Mouse (Mus musculus): ENCODE data around the gene Zbtb7b. TPM values are rescaled to one million over a fixed set of nuclear protein-coding genes. Genes with fewer than 3 reads are reported as not detected.

Zbtb7b gene
- total and polyA plus RNA-seq, 2 experiments from 2014 or later, result 2.4 to 18.4 TPM

- no peak overlapping the region for H3K4me2 ChIP-seq (ENCODE audit: low read depth, low read length)
- no peak overlapping the region for H3K4me3 ChIP-seq (ENCODE audit: low read depth, low read length)
- no peak overlapping the region for H3K9ac ChIP-seq (replicated peaks; ENCODE audit: low read depth, low read length)
- TF ChIP-seq CTCF (IDR thresholded peaks at IDR 0.05; ENCODE audit: low read depth) (no peak), EP300 (IDR thresholded peaks at IDR 0.05; ENCODE audit: low read depth) (no peak)
- DNase-seq (ENCODE audit: low spot score) (no peak), ATAC-seq (ENCODE audit: insufficient read depth, low read depth) (no peak)
- peaks cover 11% of the 10 kb centered on the region for H3K36me3 ChIP-seq (replicated peaks; ENCODE audit: control insufficient read depth, insufficient read depth, low read length)
- H3K27me3 ChIP-seq (ENCODE audit: control insufficient read depth, insufficient read depth, low read length), result no peaks in the 10 kb centered on the region
- H3K27ac ChIP-seq (ENCODE audit: low read depth), result no peak overlapping the region
- 82% methylated on average over 5 of the region's 5 CpGs for WGBS
- 0 out of 2 replicates have a peak, but pooled peaks cover 8% of the 10 kb centered on the region for H3K4me1 ChIP-seq (ENCODE audit: control insufficient read depth, insufficient read depth)
- no peaks in the 10 kb centered on the region for H3K9me3 ChIP-seq (replicated peaks; ENCODE audit: control insufficient read depth, low read length)
Measured at GRCm38 (mm10) chr3:89383651-89384255, 10.8 kb downstream of the Zbtb7b start.

DNA sequence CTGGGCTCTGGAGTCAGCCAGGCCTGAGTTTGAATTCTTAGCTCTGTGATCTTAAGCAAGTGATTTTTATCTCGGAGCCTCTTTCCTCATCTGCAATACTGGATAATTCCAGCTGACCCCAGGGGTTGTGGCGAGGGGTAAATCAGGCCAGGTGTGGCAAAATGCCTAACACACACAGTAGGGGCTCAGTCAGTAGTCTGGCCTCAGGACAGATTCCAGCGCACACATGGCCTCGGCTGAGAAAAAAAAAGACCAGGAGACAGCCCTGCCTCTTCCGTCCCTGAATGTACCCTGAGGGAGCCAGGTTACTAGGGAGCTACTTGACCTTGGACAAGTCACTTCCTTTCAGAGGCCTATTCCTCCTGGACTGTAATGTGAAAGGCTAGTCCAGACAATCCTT is 11.6 kb downstream of the Zbtb7b start:
- ATAC-seq (ENCODE audit: insufficient read depth, low read depth), result no peak

GRCm38 (mm10) chr3:89382033-89382882 is 12.3 kb downstream of the Zbtb7b start:
- Histone ChIP-seq H3K27ac (ENCODE audit: low read depth) (no peak overlapping the region), H3K36me3 (replicated peaks; ENCODE audit: control insufficient read depth, insufficient read depth, low read length) (peaks cover 11% of the 10 kb centered on the region), H3K9me3 (replicated peaks; ENCODE audit: control insufficient read depth, low read length) (no peaks in the 10 kb centered on the region), H3K4me1 (ENCODE audit: control insufficient read depth, insufficient read depth) (peaks cover 6% of the 10 kb centered on the region; the same call in 1 of the 2 replicates), H3K4me2 (ENCODE audit: low read depth, low read length) (no peak overlapping the region), H3K4me3 (ENCODE audit: low read depth, low read length) (no peak overlapping the region), H3K27me3 (ENCODE audit: control insufficient read depth, insufficient read depth, low read length) (no peaks in the 10 kb centered on the region), H3K9ac (replicated peaks; ENCODE audit: low read depth, low read length) (no peak overlapping the region)
- no peak for DNase-seq (ENCODE audit: low spot score)
- ATAC-seq (ENCODE audit: insufficient read depth, low read depth), result no peak
- 84% methylated on average over 9 of the region's 9 CpGs for WGBS
- TF ChIP-seq EP300 (IDR thresholded peaks at IDR 0.05; ENCODE audit: low read depth) (no peak), CTCF (IDR thresholded peaks at IDR 0.05; ENCODE audit: low read depth) (no peak)

More for the DNA sequence above, 11.6 kb downstream of the Zbtb7b start:
- H3K4me2 ChIP-seq (ENCODE audit: low read depth, low read length), result no peak overlapping the region
- WGBS, result 64% methylated on average over 5 of the region's 5 CpGs
- TF ChIP-seq CTCF (IDR thresholded peaks at IDR 0.05; ENCODE audit: low read depth) (no peak), EP300 (IDR thresholded peaks at IDR 0.05; ENCODE audit: low read depth) (no peak)
- no peak overlapping the region for H3K4me3 ChIP-seq (ENCODE audit: low read depth, low read length)
- H3K9ac ChIP-seq (replicated peaks; ENCODE audit: low read depth, low read length), result no peak overlapping the region
- peaks cover 8% of the 10 kb centered on the region; the same call in 1 of the 2 replicates for H3K4me1 ChIP-seq (ENCODE audit: control insufficient read depth, insufficient read depth)
- H3K9me3 ChIP-seq (replicated peaks; ENCODE audit: control insufficient read depth, low read length), result no peaks in the 10 kb centered on the region
- H3K27me3 ChIP-seq (ENCODE audit: control insufficient read depth, insufficient read depth, low read length), result no peaks in the 10 kb centered on the region
- no peak overlapping the region for H3K27ac ChIP-seq (ENCODE audit: low read depth)
- DNase-seq (ENCODE audit: low spot score), result no peak
- H3K36me3 ChIP-seq (replicated peaks; ENCODE audit: control insufficient read depth, insufficient read depth, low read length), result peaks cover 11% of the 10 kb centered on the region

- Histone ChIP-seq H3K4me2 (ENCODE audit: low read depth, low read length) (no peak overlapping the region), H3K9me3 (replicated peaks; ENCODE audit: control insufficient read depth, low read length) (no peaks in the 10 kb centered on the region), H3K4me3 (ENCODE audit: low read depth, low read length) (no peak overlapping the region), H3K27ac (ENCODE audit: low read depth) (no peak overlapping the region), H3K9ac (replicated peaks; ENCODE audit: low read depth, low read length) (no peak overlapping the region), H3K36me3 (replicated peaks; ENCODE audit: control insufficient read depth, insufficient read depth, low read length) (peaks cover 11% of the 10 kb centered on the region), H3K27me3 (ENCODE audit: control insufficient read depth, insufficient read depth, low read length) (no peaks in the 10 kb centered on the region), H3K4me1 (ENCODE audit: control insufficient read depth, insufficient read depth) (peaks cover 6% of the 10 kb centered on the region; the same call in 1 of the 2 replicates)
- TF ChIP-seq CTCF (IDR thresholded peaks at IDR 0.05; ENCODE audit: low read depth) (no peak), EP300 (IDR thresholded peaks at IDR 0.05; ENCODE audit: low read depth) (no peak)
- DNase-seq (ENCODE audit: low spot score), result no peak
- 87% methylated on average over 11 of the region's 11 CpGs for WGBS
- no peak for ATAC-seq (ENCODE audit: insufficient read depth, low read depth)
Measured at GRCm38 (mm10) chr3:89381233-89381632, 13.3 kb downstream of the Zbtb7b start.

DNA sequence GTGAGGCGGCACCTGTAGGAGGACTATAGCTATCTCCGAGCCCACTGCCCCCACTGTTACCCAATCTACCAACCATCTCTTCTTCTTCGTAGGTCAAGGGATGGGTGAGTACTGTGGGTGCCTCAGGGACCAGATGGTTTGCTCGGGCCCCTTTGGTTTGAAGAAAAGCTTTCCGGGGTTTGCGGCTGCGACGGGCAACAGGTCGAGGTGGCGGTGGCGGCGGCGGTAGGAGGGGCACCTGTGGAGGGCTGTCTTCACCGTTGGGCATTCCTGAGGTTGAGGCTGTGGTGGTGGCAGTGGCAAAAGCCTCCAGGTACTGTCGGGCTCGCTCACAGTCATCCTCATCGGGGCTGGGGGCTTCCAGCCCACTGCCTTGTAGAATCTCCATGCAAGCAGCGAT is 13.9 kb downstream of the Zbtb7b start:
- Histone ChIP-seq H3K4me1 (ENCODE audit: control insufficient read depth, insufficient read depth) (peaks cover 6% of the 10 kb centered on the region; the same call in 1 of the 2 replicates), H3K4me3 (ENCODE audit: low read depth, low read length) (no peak overlapping the region), H3K27me3 (ENCODE audit: control insufficient read depth, insufficient read depth, low read length) (no peaks in the 10 kb centered on the region), H3K27ac (ENCODE audit: low read depth) (no peak overlapping the region), H3K36me3 (replicated peaks; ENCODE audit: control insufficient read depth, insufficient read depth, low read length) (peaks cover 11% of the 10 kb centered on the region), H3K4me2 (ENCODE audit: low read depth, low read length) (no peak overlapping the region), H3K9me3 (replicated peaks; ENCODE audit: control insufficient read depth, low read length) (no peaks in the 10 kb centered on the region), H3K9ac (replicated peaks; ENCODE audit: low read depth, low read length) (no peak overlapping the region)
- TF ChIP-seq EP300 (IDR thresholded peaks at IDR 0.05; ENCODE audit: low read depth), result no peak
- TF ChIP-seq CTCF (IDR thresholded peaks at IDR 0.05; ENCODE audit: low read depth), result no peak
- ATAC-seq (ENCODE audit: insufficient read depth, low read depth) (no peak), DNase-seq (ENCODE audit: low spot score) (no peak)
- 93% methylated on average over 18 of the region's 18 CpGs for WGBS
